Mouse (Mus musculus) hindbrain, postnatal 0 days (tissue): Measurements from ENCODE around the gene Egfem1. TPM values are rescaled to one million over a fixed set of nuclear protein-coding genes. Genes with fewer than 3 reads are reported as not detected.

Source experiments
- ATAC-seq: fragments of 200-750 bp; cut with Nextera tagmentation; 2 replicates; pipeline ENCODE4 v1.8.0; 2017; ENCODE audit warnings: mild to moderate bottlenecking, moderate TSS enrichment, moderate library complexity
- DNase-seq: peaks from one replicate; pipeline ENCODE4 v3.0.0-alpha.2; 2015; ENCODE audit warnings: low spot score
- H3K27ac ChIP-seq: fragments of 300-500 bp; sonication (generic); 2 replicates; pipeline ENCODE4 v1.5.1; 2014; ENCODE audit warnings: mild to moderate bottlenecking
- H3K27me3 ChIP-seq: fragments of 300-500 bp; sonication (generic); 2 replicates; pipeline ENCODE4 v1.6.1; 2014; ENCODE audit warnings: low read length, mixed read lengths; ENCODE audit not compliant: insufficient read depth
- H3K36me3 ChIP-seq: fragments of 300-500 bp; sonication (generic); 2 replicates; pipeline ENCODE4 v1.6.1; 2014; ENCODE audit warnings: low read length, mixed read lengths; ENCODE audit not compliant: insufficient read depth
- H3K4me1 ChIP-seq: fragments of 300-500 bp; sonication (generic); 2 replicates; pipeline ENCODE4 v1.6.1; 2014; ENCODE audit warnings: antibody characterized with exemption, low read length, mixed read lengths; ENCODE audit not compliant: insufficient read depth
- H3K4me2 ChIP-seq: fragments of 300-500 bp; sonication (generic); 2 replicates; pipeline ENCODE4 v1.6.1; 2014; ENCODE audit warnings: low read depth, mild to moderate bottlenecking, low read length, moderate library complexity, mixed read lengths
- H3K4me3 ChIP-seq: fragments of 300-500 bp; sonication (generic); 2 replicates; pipeline ENCODE4 v1.5.1; 2014; ENCODE audit warnings: low read length
- H3K9ac ChIP-seq: fragments of 300-500 bp; sonication (generic); replicated peaks from 2 replicates; pipeline ENCODE4 v1.6.1; 2014; ENCODE audit warnings: mild to moderate bottlenecking, low read length, moderate library complexity, mixed read lengths
- H3K9me3 ChIP-seq: fragments of 300-500 bp; sonication (generic); 2 replicates; pipeline ENCODE4 v1.6.1; 2016; ENCODE audit warnings: low read length, mixed read lengths
- CTCF ChIP-seq: IDR thresholded peaks from 2 replicates; pipeline ENCODE4 v1.5.1; 2016; ENCODE audit warnings: antibody characterized with exemption, control low read depth, low read depth
- whole genome bisulfite sequencing: fragments of 180-500 bp; shearing (Covaris S2); extraction: QIAGEN DNeasy Blood & Tissue Kit; methylation state at CpG from one replicate; pipeline ENCODE4 v1.1.7; 2014; 5-methylcytosine and 5-hydroxymethylcytosine counted together
- polyA plus RNA-seq: library from polyadenylated mRNA; unstranded; fragments of >200 nt; fragmentation: Nextera tagmentation; extraction: Ambion mirVana; gene quantifications from 2 replicates; pipeline ENCODE4 v1.2.1, GENCODE M21; 2015
- total RNA-seq: library from RNA; depleted of rRNA; stranded (reverse); fragments of >200 nt; gene quantifications from 2 replicates; pipeline ENCODE4 v1.2.3, GENCODE M21; 2014; rRNA removed

Gene Egfem1
- total RNA-seq, result 11.0 and 12.6 TPM in 2 replicates
- 4.1 and 4.5 TPM in 2 replicates for polyA plus RNA-seq

DNA sequence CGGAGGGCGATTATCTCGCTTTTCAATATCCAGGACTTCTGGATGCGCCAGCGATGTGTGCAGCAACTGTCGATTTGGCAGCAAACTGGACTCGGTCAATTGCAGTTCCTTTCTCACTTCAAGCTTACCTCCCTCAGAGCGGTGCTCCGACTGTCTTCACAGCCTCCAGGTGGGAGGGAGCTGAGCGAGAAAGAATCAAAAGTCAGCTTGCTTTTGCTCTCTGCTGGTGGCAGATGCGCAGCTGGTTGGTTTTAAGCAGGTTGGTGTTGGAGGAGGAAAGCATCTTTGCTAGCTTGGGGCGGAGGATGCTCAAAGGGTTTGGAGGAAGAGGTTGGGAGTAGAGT, at the start of gene Egfem1:
Gene Egfem1, plus strand, starts transcription at position 72 of the 344 bp plus-strand sequence.
- peak within 1 kb of the TSS; percentile 89 for H3K4me2 ChIP-seq
- no peaks in the 10 kb centered on the region for H3K27me3 ChIP-seq
- no peak for TF ChIP-seq CTCF
- no peaks in the 10 kb centered on the region for H3K36me3 ChIP-seq
- H3K4me1 ChIP-seq, result no peaks in the 10 kb centered on the region
- ATAC-seq, result peak; percentile 71
- peak within 1 kb of the TSS; percentile 50 for H3K9ac ChIP-seq
- DNase-seq, result peak; percentile 59
- peak within 1 kb of the TSS; percentile 58 for H3K4me3 ChIP-seq
- peak within 1 kb of the TSS; percentile 54; the same call in 1 of the 2 replicates for H3K27ac ChIP-seq
- no peaks in the 10 kb centered on the region for H3K9me3 ChIP-seq
- WGBS, result 1% methylated on average over 12 of the region's 12 CpGs

DNA sequence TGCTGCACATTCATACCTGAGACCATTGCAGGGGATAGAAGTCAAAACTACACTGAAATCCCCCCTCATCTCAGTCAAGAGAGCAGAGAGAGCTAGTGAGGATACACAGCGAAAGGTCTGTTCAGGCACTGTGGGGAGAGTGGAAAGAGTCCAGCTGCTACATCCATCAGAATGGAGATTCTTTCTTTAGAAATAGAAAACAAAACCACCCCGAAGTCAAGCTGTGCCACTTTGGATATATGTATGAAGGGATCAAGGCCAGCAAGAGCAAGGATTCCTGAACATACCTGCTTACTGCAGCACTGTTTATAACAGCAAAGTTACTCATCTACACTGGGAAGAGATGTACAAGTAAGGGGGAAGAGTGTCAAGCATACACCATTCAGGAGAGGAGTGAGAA, 48.7 kb upstream of the Egfem1 start:
- no peak for ATAC-seq
- Histone ChIP-seq H3K4me2 (no peak overlapping the region), H3K4me3 (no peak overlapping the region), H3K9ac (no peak overlapping the region), H3K36me3 (no peaks in the 10 kb centered on the region), H3K4me1 (no peaks in the 10 kb centered on the region), H3K27ac (no peak overlapping the region), H3K9me3 (no peaks in the 10 kb centered on the region), H3K27me3 (no peaks in the 10 kb centered on the region)
- TF ChIP-seq CTCF, result no peak
- DNase-seq, result no peak
- WGBS, result 75% methylated on average over 2 of the region's 2 CpGs

DNA sequence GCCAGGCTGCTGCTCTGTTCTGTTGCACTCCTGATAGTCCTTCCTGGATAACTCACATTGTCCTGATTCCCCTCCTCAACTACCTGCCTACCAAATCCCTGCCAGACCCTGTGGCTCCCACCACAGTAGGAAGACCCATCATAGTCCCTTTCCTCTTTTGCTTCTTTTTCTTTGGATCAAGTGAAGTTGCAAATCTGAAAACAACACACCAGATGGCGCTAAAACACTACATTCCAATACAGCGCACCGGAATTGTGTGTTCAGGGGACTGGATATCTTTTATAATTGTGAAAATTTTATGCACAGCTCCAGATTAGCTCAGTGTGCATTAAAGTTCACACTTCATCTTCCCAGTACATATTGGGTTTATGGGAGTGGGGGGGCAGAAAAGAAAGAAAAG, 45.7 kb upstream of the Egfem1 start:
- WGBS, result 2% methylated on average over 3 of the region's 3 CpGs
- Histone ChIP-seq H3K27me3 (no peaks in the 10 kb centered on the region), H3K4me2 (no peak overlapping the region), H3K9me3 (no peaks in the 10 kb centered on the region), H3K4me3 (no peak overlapping the region), H3K9ac (no peak overlapping the region), H3K36me3 (no peaks in the 10 kb centered on the region), H3K27ac (no peak overlapping the region), H3K4me1 (no peaks in the 10 kb centered on the region)
- ATAC-seq (peak; percentile 64; the same call in 1 of the 2 replicates), DNase-seq (peak; percentile 87)
- TF ChIP-seq CTCF, result peak; percentile 85

DNA sequence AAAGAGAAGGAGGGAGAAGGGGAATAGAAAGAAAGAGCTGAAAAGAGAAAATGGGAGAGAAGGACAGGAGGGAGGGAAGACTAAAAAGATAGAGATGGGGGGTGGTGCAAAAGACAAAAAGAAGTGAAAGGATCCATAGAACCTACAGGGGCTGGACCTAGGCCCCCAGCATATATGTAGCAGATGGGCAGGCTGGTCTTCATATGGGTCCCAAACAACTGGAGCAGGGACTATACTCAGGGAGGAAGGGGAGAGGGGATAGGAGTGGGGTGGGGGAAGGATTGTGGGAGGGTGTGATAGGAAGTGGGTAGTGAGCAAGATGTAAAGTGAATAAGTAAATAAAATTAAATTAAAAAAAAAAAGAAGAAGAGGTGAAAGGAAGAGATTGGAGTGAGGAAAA, 45.2 kb upstream of the Egfem1 start:
- H3K27ac ChIP-seq, result no peak overlapping the region
- H3K4me1 ChIP-seq, result no peaks in the 10 kb centered on the region
- H3K27me3 ChIP-seq, result no peaks in the 10 kb centered on the region
- no peaks in the 10 kb centered on the region for H3K36me3 ChIP-seq
- ATAC-seq (0 out of 2 replicates have a peak, but pooled peaks have one; percentile 7), DNase-seq (no peak)
- H3K4me2 ChIP-seq, result no peak overlapping the region
- H3K4me3 ChIP-seq, result no peak overlapping the region
- no peak for TF ChIP-seq CTCF
- no peaks in the 10 kb centered on the region for H3K9me3 ChIP-seq
- H3K9ac ChIP-seq, result no peak overlapping the region

DNA sequence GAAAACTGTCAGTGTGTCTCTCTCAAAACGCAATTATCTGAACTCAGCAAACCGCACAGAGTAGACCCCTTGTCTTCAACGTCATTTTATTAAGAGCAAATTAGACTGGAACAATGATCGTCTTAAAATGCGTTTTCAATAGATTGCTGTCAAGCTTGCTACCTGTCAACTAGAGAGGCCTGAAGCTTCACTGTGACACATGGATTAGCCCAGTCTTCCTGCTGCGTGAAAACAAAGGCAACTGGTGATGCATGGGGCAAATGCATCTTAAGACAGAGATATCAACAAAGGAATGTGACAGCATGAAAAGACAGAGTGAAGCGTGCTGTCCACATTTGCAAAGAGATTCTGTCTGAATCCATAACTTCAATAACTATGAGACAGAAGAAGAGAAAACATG, 41.8 kb upstream of the Egfem1 start:
- H3K27ac ChIP-seq, result no peak overlapping the region
- H3K9me3 ChIP-seq, result no peaks in the 10 kb centered on the region
- H3K4me2 ChIP-seq, result no peak overlapping the region
- ATAC-seq (no peak), DNase-seq (no peak)
- WGBS, result 25% methylated on average over 7 of the region's 7 CpGs
- no peaks in the 10 kb centered on the region for H3K36me3 ChIP-seq
- no peaks in the 10 kb centered on the region for H3K27me3 ChIP-seq
- TF ChIP-seq CTCF, result no peak
- no peak overlapping the region for H3K4me3 ChIP-seq
- H3K4me1 ChIP-seq, result no peaks in the 10 kb centered on the region
- no peak overlapping the region for H3K9ac ChIP-seq

DNA sequence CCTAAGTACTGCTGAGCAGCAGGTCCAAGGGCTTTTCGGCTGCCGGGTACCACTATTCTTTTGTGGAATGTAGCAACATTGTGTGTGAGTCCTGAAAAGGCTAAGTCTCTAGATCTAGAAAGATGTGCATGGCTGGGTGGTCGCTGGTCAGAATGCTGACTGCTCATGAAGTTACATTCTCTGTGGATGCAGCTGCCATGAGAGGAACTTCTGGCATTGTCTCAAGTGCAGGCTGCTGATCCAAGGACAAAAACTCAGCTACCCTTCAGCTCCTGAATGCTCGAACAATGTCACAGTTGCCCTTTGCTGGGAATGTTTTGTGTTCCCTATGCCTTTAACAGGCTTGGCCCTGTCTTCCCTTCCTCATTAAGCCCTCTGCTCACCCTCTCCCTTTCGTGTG, 35.5 kb upstream of the Egfem1 start:
- no peak overlapping the region for H3K9ac ChIP-seq
- no peaks in the 10 kb centered on the region for H3K27me3 ChIP-seq
- TF ChIP-seq CTCF, result no peak
- DNase-seq (no peak), ATAC-seq (no peak)
- no peaks in the 10 kb centered on the region for H3K36me3 ChIP-seq
- WGBS, result 28% methylated on average over 5 of the region's 5 CpGs
- H3K4me3 ChIP-seq, result no peak overlapping the region
- no peaks in the 10 kb centered on the region for H3K4me1 ChIP-seq
- H3K27ac ChIP-seq, result no peak overlapping the region
- H3K9me3 ChIP-seq, result no peaks in the 10 kb centered on the region
- no peak overlapping the region for H3K4me2 ChIP-seq

DNA sequence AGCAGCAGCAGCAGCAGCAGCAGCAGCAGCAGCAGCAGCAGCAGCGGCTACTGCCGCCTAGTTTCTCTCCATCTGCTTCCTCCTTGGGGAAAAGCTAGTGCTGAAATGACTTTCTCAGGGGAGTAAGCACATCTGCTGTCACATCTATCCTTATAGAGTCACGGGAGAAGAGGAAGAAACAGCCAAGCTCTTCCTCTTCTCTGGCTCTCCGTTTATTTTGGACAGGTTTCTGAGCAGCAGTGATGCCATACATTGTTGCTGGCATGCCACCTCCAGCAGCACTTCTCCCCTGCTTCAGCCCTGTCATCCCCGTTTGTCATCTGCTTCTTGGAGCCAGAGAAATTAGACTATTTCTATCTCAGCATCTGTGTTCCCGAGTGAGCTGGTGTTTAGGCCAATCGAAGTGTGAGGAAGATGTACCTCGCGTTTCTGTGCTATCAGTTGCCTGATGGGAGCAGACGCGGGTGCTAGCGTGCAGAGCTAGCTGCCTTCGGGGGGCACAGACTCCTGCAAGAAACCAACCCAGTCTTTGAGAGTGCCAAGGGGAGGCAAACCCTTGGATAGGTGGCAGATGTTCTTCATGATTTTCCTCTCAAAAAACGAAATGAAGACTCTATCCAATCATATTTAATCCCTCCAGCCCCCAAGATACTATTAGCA, 34.4 kb upstream of the Egfem1 start:
- Histone ChIP-seq H3K4me1 (no peaks in the 10 kb centered on the region), H3K9me3 (no peaks in the 10 kb centered on the region), H3K27me3 (no peaks in the 10 kb centered on the region), H3K9ac (no peak overlapping the region), H3K36me3 (no peaks in the 10 kb centered on the region), H3K4me2 (peak overlapping the region; percentile 10; the same call in 1 of the 2 replicates), H3K4me3 (no peak overlapping the region), H3K27ac (no peak overlapping the region)
- DNase-seq, result peak; percentile 18
- TF ChIP-seq CTCF, result no peak
- ATAC-seq, result no peak
- 44% methylated on average over 14 of the region's 14 CpGs for WGBS
